28 mouse cellular contexts compared by ENCODE assay signal in genomic region chrX:164262286-164262685, GRCm38 (mm10). TPM values are rescaled to one million over a fixed set of nuclear protein-coding genes. Genes with fewer than 3 reads are reported as not detected.
"Had no signal": no experiment of that assay in that cellular context is flagged by ENCODE, and none has a peak within 500 bp of the region (broad histone marks: within the 10 kb centered on the region; RNA-seq: fewer than 3 reads in every experiment).

No protein-coding gene starts in this region.

- H3K4me2 ChIP-seq: heart, embryonic 12.5 days; hindbrain, embryonic 12.5 days; hindbrain, embryonic 14.5 days; intestine, embryonic 15.5 days; limb, embryonic 13.5 days; limb, embryonic 15.5 days; liver, embryonic 12.5 days had no signal

- ATAC-seq: hindbrain, embryonic 16.5 days; inflammation-experienced regulatory T-cells, adult 6 months; intestine, embryonic 15.5 days; intestine, postnatal 0 days; liver, embryonic 12.5 days had no signal

- H3K9ac ChIP-seq: heart, embryonic 12.5 days; hindbrain, embryonic 12.5 days; hindbrain, embryonic 14.5 days; intestine, embryonic 15.5 days; limb, embryonic 13.5 days; limb, embryonic 15.5 days; liver, embryonic 12.5 days; liver, embryonic 14.5 days had no signal

- H3K4me1 ChIP-seq: heart, embryonic 10.5 days; heart, embryonic 12.5 days; hindbrain, embryonic 10.5 days; hindbrain, embryonic 12.5 days; intestine, embryonic 15.5 days; limb, embryonic 15.5 days; liver, embryonic 12.5 days had no signal

- H3K27ac ChIP-seq: gastrocnemius, adult 2 months; heart, embryonic 10.5 days; hindbrain, embryonic 10.5 days; hindbrain, embryonic 12.5 days; hindbrain, embryonic 14.5 days; intestine, embryonic 15.5 days; limb, embryonic 13.5 days; limb, embryonic 15.5 days; liver, embryonic 12.5 days; liver, embryonic 14.5 days had no signal

- H3K27me3 ChIP-seq: heart, embryonic 12.5 days; intestine, embryonic 15.5 days had no signal

- H3K36me3 ChIP-seq: heart, embryonic 10.5 days; heart, embryonic 12.5 days; hindbrain, embryonic 10.5 days; hindbrain, embryonic 12.5 days; intestine, embryonic 15.5 days; limb, embryonic 13.5 days; limb, embryonic 15.5 days; liver, embryonic 12.5 days had no signal

- DNase-seq: gastrocnemius, adult 2 months; gastrocnemius, postnatal 10 days; gastrocnemius, postnatal 25 days; heart, adult 18-20 months; heart, postnatal 10 days; heart, postnatal 4 days; kidney, adult 18-20 months; kidney, adult 8-10 months; kidney, postnatal 14 days; kidney, postnatal 36 days; layer of hippocampus, adult 9-11 months; layer of hippocampus, postnatal 36 days; left cerebral cortex, postnatal 4 days had no signal

- H3K4me3 ChIP-seq: gastrocnemius, adult 2 months; heart, embryonic 10.5 days; heart, embryonic 12.5 days; hindbrain, embryonic 10.5 days; hindbrain, embryonic 12.5 days; intestine, embryonic 15.5 days; limb, embryonic 13.5 days; limb, embryonic 15.5 days; liver, embryonic 12.5 days had no signal

- H3K9me3 ChIP-seq: heart, embryonic 10.5 days; heart, embryonic 12.5 days; hindbrain, embryonic 10.5 days; hindbrain, embryonic 12.5 days; intestine, embryonic 15.5 days; limb, embryonic 13.5 days; limb, embryonic 15.5 days; liver, embryonic 12.5 days had no signal

RNA-seq across cellular contexts. Expression of gene Bmx, which starts 4.3 kb away (rescaled TPM):
- polyA plus RNA-seq: inflammation-experienced regulatory T-cells, adult 6 months; liver, adult 2 months had no signal

RNA-seq across cellular contexts. Expression of gene Pir, which starts 6.9 kb away (rescaled TPM):
- total RNA-seq: granulocyte monocyte progenitor cell, adult 5-6 weeks had no signal
- polyA plus RNA-seq: inflammation-experienced regulatory T-cells, adult 6 months had no signal
